ENCODE assay signal across 8 mouse cellular contexts in genomic region chr3:69860589-69861521, GRCm38 (mm10). TPM values are rescaled to one million over a fixed set of nuclear protein-coding genes. Genes with fewer than 3 reads are reported as not detected.
DNase-seq lines count a peak whose midpoint lies in the region; ATAC-seq and TF ChIP-seq lines count a peak whose summit lies in the region.

No protein-coding gene starts in this region.

- peak overlapping the region; percentile 57 for H3K9ac ChIP-seq in embryonic facial prominence, embryonic 13.5 days
- peak overlapping the region; percentile 52 for H3K9ac ChIP-seq in hindbrain, postnatal 0 days (replicated peaks; ENCODE audit: low read length)
- peak overlapping the region; percentile 53 for H3K9ac ChIP-seq in midbrain, embryonic 14.5 days (replicated peaks; ENCODE audit: low read length)

- peak overlapping the region; percentile 95 for H3K4me2 ChIP-seq in embryonic facial prominence, embryonic 13.5 days
- H3K4me2 ChIP-seq in hindbrain, postnatal 0 days (ENCODE audit: low read depth, low read length): peak overlapping the region; percentile 98
- H3K4me2 ChIP-seq in midbrain, embryonic 14.5 days (ENCODE audit: low read length): peak overlapping the region; percentile 96

- TF ChIP-seq CTCF in hindbrain, postnatal 0 days (IDR thresholded peaks at IDR 0.05; ENCODE audit: low read depth): peak; percentile 68

- no peak overlapping the region for H3K27ac ChIP-seq in embryonic facial prominence, embryonic 13.5 days
- H3K27ac ChIP-seq in hindbrain, postnatal 0 days: peak overlapping the region; percentile 13; the same call in 1 of the 2 replicates
- 0 out of 2 replicates have a peak overlapping the region, but pooled peaks have one; percentile 26 for H3K27ac ChIP-seq in midbrain, embryonic 14.5 days (replicated peaks; ENCODE audit: low read depth, low read length)

- no peaks in the 10 kb centered on the region for H3K9me3 ChIP-seq in embryonic facial prominence, embryonic 13.5 days
- no peaks in the 10 kb centered on the region for H3K9me3 ChIP-seq in hindbrain, postnatal 0 days (ENCODE audit: low read length)
- no peaks in the 10 kb centered on the region for H3K9me3 ChIP-seq in midbrain, embryonic 14.5 days (ENCODE audit: control insufficient read depth, low read length)

- H3K27me3 ChIP-seq in embryonic facial prominence, embryonic 13.5 days: peaks cover 19% of the 10 kb centered on the region; the same call in 1 of the 2 replicates
- no peaks in the 10 kb centered on the region for H3K27me3 ChIP-seq in hindbrain, postnatal 0 days (ENCODE audit: insufficient read depth, low read length)
- H3K27me3 ChIP-seq in midbrain, embryonic 14.5 days (ENCODE audit: control insufficient read depth, insufficient read depth, low read length): no peaks in the 10 kb centered on the region

- peak; percentile 40 for DNase-seq in testis, postnatal 10 days (ENCODE audit: low spot score)
- no peak for DNase-seq in testis, postnatal 14 days (ENCODE audit: low spot score)
- DNase-seq in hindbrain, postnatal 0 days (ENCODE audit: low spot score): peak; percentile 84
- peak; percentile 72 for DNase-seq in left cerebral cortex, postnatal 4 days
- DNase-seq in midbrain, embryonic 14.5 days: peak; percentile 84
- no peak for DNase-seq in spleen, postnatal 14 days (ENCODE audit: low spot score in 2 of 2)

- WGBS in embryonic facial prominence, embryonic 13.5 days: under 1% methylated on average over 40 of the region's 40 CpGs
- under 1% methylated on average over 40 of the region's 40 CpGs for WGBS in hindbrain, postnatal 0 days
- under 1% methylated on average over 40 of the region's 40 CpGs for WGBS in midbrain, embryonic 14.5 days

- H3K4me1 ChIP-seq in embryonic facial prominence, embryonic 13.5 days: peaks cover 14% of the 10 kb centered on the region; the same call in 1 of the 2 replicates
- no peaks in the 10 kb centered on the region for H3K4me1 ChIP-seq in hindbrain, postnatal 0 days (ENCODE audit: insufficient read depth, low read length)
- peaks cover 9% of the 10 kb centered on the region; the same call in 1 of the 2 replicates for H3K4me1 ChIP-seq in midbrain, embryonic 14.5 days (ENCODE audit: control insufficient read depth, insufficient read depth, low read length)

- ATAC-seq in embryonic facial prominence, embryonic 13.5 days (ENCODE audit: insufficient number of reproducible peaks, insufficient read depth, low FRiP score, low TSS enrichment, low read depth): 0 out of 2 replicates have a peak, but pooled peaks have one; percentile 20
- peak; percentile 92 for ATAC-seq in hindbrain, postnatal 0 days
- ATAC-seq in midbrain, embryonic 14.5 days (ENCODE audit: low FRiP score, low TSS enrichment): peak; percentile 75
- ATAC-seq in erythroid progenitor cell, adult 5-6 weeks (replicated peaks; ENCODE audit: low FRiP score, poor library complexity, severe bottlenecking): no peak

- intact Hi-C loops in left cerebral cortex, postnatal 4 days (cut with DNase I): no loop called here

- no peaks in the 10 kb centered on the region for H3K36me3 ChIP-seq in embryonic facial prominence, embryonic 13.5 days
- no peaks in the 10 kb centered on the region for H3K36me3 ChIP-seq in hindbrain, postnatal 0 days (ENCODE audit: insufficient read depth, low read length)
- no peaks in the 10 kb centered on the region for H3K36me3 ChIP-seq in midbrain, embryonic 14.5 days (ENCODE audit: control insufficient read depth, insufficient read depth, low read length)

- peak overlapping the region; percentile 51 for H3K4me3 ChIP-seq in embryonic facial prominence, embryonic 13.5 days
- peak overlapping the region; percentile 49 for H3K4me3 ChIP-seq in hindbrain, postnatal 0 days (ENCODE audit: low read length)
- peak overlapping the region; percentile 55 for H3K4me3 ChIP-seq in midbrain, embryonic 14.5 days (replicated peaks; ENCODE audit: low read depth, low read length)

RNA-seq across cellular contexts. Expression of gene Sptssb, which starts 1.1 kb away (rescaled TPM):
- 0.63 and 0.66 TPM in 2 replicates for polyA plus RNA-seq in embryonic facial prominence, embryonic 13.5 days (2015; fragmentation: Nextera tagmentation; extraction: Ambion mirVana)
- total RNA-seq in hindbrain, postnatal 0 days (2014; rRNA removed): 1.5 TPM in 2 replicates
- 1.6 and 1.7 TPM in 2 replicates for polyA plus RNA-seq in hindbrain, postnatal 0 days (2015; fragmentation: Nextera tagmentation; extraction: Ambion mirVana)
- 1 to 10 TPM in 1 of 2 experiments, under 1 TPM in 1; 0.30 to 1.6 TPM for total RNA-seq in left cerebral cortex, postnatal 4 days (2021)
- polyA plus RNA-seq in midbrain, embryonic 14.5 days (2014; fragmentation: Nextera tagmentation; extraction: Ambion mirVana): 0.38 and 0.39 TPM in 2 replicates
- total RNA-seq in erythroid progenitor cell, adult 5-6 weeks (2015; ENCODE audit: low replicate concordance): not detected in 2 replicates
- not detected in 2 replicates for total RNA-seq in erythroid progenitor cell, adult 5-6 weeks (2017; ENCODE audit: low replicate concordance)

Comparison
In these comparisons a context has a peak if more than half of its experiments do, and no peak if none do; other contexts are left out.
1. DNase-seq: peak in testis, postnatal 10 days (single experiment), hindbrain, postnatal 0 days (single experiment), left cerebral cortex, postnatal 4 days (single experiment) and midbrain, embryonic 14.5 days (single experiment); none in testis, postnatal 14 days (single experiment) and spleen, postnatal 14 days (0 of 2).
2. Peak in every context shown above with its lines, with median percentiles within 50 percentile points of each other: H3K4me2 ChIP-seq, H3K4me3 ChIP-seq and H3K9ac ChIP-seq.